Mouse (Mus musculus) spleen, adult 2 months (tissue): ENCODE data around the gene Khk.

Experiments used
- CTCF ChIP-seq: fragments of 200-500 bp; IDR thresholded peaks from 2 replicates; pipeline ENCODE4 v1.5.1; 2011; ENCODE audit warnings: mild to moderate bottlenecking, inconsistent platforms; ENCODE audit not compliant: insufficient read depth, insufficient read length, insufficient replicate concordance; ENCODE audit errors: extremely low read depth
- POLR2A ChIP-seq: fragments of 200-500 bp; IDR thresholded peaks from 2 replicates; pipeline ENCODE4 v1.6.1; 2011; ENCODE audit warnings: low read depth, low read length, inconsistent platforms

- no peak for TF ChIP-seq CTCF
- TF ChIP-seq POLR2A = no peak
Measured at GRCm38 (mm10) chr5:30886209-30886608, 35.0 kb upstream of the Khk start.
